Mouse (Mus musculus) heart, embryonic 12.5 days (tissue): ENCODE results near the gene Abcb8. TPM values are rescaled to one million over a fixed set of nuclear protein-coding genes. Genes with fewer than 3 reads are reported as not detected.

ENCODE experiments used
- ATAC-seq: fragments of 200-750 bp; cut with Nextera tagmentation; 2 replicates; pipeline ENCODE4 v1.8.0; 2017; ENCODE audit warnings: moderate TSS enrichment, moderate library complexity; ENCODE audit not compliant: insufficient number of reproducible peaks, low FRiP score
- H3K27ac ChIP-seq: fragments of 300-500 bp; sonication (generic); 2 replicates; pipeline ENCODE4 v1.5.1; 2016; ENCODE audit warnings: mild to moderate bottlenecking, moderate library complexity; ENCODE audit not compliant: poor library complexity, severe bottlenecking
- H3K27me3 ChIP-seq: fragments of 300-500 bp; sonication (generic); replicated peaks from 2 replicates; pipeline ENCODE4 v1.6.1; 2016; ENCODE audit warnings: mild to moderate bottlenecking, moderate library complexity
- H3K36me3 ChIP-seq: fragments of 300-500 bp; sonication (generic); 2 replicates; pipeline ENCODE4 v1.6.1; 2016; ENCODE audit warnings: mild to moderate bottlenecking, moderate library complexity
- H3K4me1 ChIP-seq: fragments of 300-500 bp; sonication (generic); replicated peaks from 2 replicates; pipeline ENCODE4 v1.6.1; 2016; ENCODE audit warnings: mild to moderate bottlenecking
- H3K4me2 ChIP-seq: fragments of 300-500 bp; sonication (generic); 2 replicates; pipeline ENCODE4 v1.6.1; 2016; ENCODE audit warnings: mild to moderate bottlenecking, moderate library complexity
- H3K4me3 ChIP-seq: fragments of 300-500 bp; sonication (generic); 2 replicates; pipeline ENCODE4 v1.5.1; 2016; ENCODE audit warnings: mild to moderate bottlenecking
- H3K9ac ChIP-seq: fragments of 300-500 bp; sonication (generic); 2 replicates; pipeline ENCODE4 v1.6.1; 2016; ENCODE audit warnings: mild to moderate bottlenecking, moderate library complexity
- H3K9me3 ChIP-seq: fragments of 300-500 bp; sonication (generic); replicated peaks from 2 replicates; pipeline ENCODE4 v1.6.1; 2016; ENCODE audit warnings: mild to moderate bottlenecking, moderate library complexity
- WGBS: fragments of 180-500 bp; shearing (Covaris S2); methylation state at CpG from one replicate; pipeline ENCODE4 v1.1.7; 2016; 5-methylcytosine and 5-hydroxymethylcytosine counted together
- polyA plus RNA-seq: library from polyadenylated mRNA; unstranded; fragments of >200 nt; fragmentation: Nextera tagmentation; extraction: Ambion mirVana; gene quantifications from 2 replicates; pipeline ENCODE4 v1.2.1, GENCODE M21; 2016

Gene Abcb8
- polyA plus RNA-seq, 1 experiment from 2014 or later: 57.4 TPM

DNA sequence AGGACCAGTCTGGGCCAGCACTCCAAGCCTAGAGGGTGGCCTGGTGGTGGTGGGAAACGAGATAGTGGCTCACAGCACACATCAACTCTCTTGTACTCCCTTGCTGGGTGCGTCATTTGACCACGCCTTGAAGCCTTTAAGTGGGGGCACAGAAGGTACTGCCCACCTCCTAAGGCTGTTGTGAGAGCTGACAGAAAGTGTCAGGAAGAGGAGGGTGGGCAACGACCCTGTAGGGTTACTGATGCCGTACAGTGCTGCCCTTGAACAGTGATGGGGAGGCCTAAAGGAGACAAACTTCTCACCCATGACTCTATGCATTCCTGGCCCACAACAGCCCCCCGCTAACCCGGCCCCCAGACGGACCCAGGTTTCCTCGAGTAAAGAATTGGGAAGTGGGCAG is 27.0 kb upstream of the Abcb8 start:
- Histone ChIP-seq H3K4me3 (peak overlapping the region; percentile 46), H3K27me3 (no peaks in the 10 kb centered on the region), H3K9me3 (no peaks in the 10 kb centered on the region), H3K4me2 (peak overlapping the region; percentile 63), H3K4me1 (peaks cover 28% of the 10 kb centered on the region), H3K9ac (no peak overlapping the region), H3K27ac (no peak overlapping the region), H3K36me3 (no peaks in the 10 kb centered on the region; the same call in 1 of the 2 replicates)
- ATAC-seq: no peak
- WGBS: 68% methylated on average over 9 of the region's 9 CpGs

DNA sequence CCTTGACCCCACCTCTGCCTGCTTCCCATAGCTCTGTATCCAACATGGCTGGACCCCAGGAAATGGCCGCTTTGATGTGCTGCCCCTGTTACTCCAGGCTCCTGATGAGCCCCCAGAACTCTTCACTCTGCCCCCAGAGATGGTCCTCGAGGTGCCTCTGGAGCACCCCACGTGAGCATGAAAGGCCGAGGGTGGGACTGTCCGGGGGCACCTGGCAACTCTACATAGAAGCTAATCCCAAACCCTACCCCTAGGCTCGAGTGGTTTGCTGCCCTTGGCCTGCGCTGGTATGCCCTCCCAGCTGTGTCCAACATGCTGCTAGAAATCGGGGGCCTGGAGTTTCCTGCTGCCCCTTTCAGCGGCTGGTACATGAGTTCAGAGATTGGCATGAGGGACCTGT is 23.7 kb upstream of the Abcb8 start:
- no peaks in the 10 kb centered on the region; the same call in 1 of the 2 replicates for H3K36me3 ChIP-seq
- H3K27me3 ChIP-seq: no peaks in the 10 kb centered on the region
- H3K4me1 ChIP-seq: peaks cover 37% of the 10 kb centered on the region
- H3K27ac ChIP-seq: no peak overlapping the region
- H3K4me2 ChIP-seq: no peak overlapping the region
- 78% methylated on average over 9 of the region's 9 CpGs for WGBS
- H3K9ac ChIP-seq: no peak overlapping the region
- H3K4me3 ChIP-seq: no peak overlapping the region
- H3K9me3 ChIP-seq: no peaks in the 10 kb centered on the region
- ATAC-seq: no peak

DNA sequence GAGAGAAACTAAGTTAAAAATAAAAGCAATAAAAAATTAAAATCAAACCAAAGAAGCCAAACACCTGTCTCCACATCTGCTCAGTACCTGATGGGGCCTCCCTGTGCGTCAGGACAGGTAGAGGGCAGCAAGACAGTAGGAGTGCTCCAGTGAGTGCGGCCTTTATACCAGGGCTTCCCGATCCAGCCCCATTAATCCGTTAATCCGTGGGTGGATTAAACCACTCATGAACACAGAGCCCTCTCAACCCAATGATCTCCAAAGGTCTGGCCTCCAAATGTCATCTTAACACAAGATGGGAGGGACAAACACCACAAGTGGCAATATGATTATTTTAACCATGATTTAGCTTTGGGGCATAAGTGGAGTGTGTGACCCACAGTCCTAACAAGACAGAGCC is 19.7 kb upstream of the Abcb8 start:
- Histone ChIP-seq H3K27ac (no peak overlapping the region), H3K9ac (no peak overlapping the region), H3K4me2 (0 out of 2 replicates have a peak overlapping the region, but pooled peaks have one; percentile 22), H3K9me3 (no peaks in the 10 kb centered on the region), H3K4me3 (no peak overlapping the region), H3K27me3 (no peaks in the 10 kb centered on the region), H3K36me3 (no peaks in the 10 kb centered on the region; the same call in 1 of the 2 replicates), H3K4me1 (peaks cover 27% of the 10 kb centered on the region)
- no peak for ATAC-seq
- 77% methylated on average over 5 of the region's 5 CpGs for WGBS

- ATAC-seq: no peak
- no peak overlapping the region for H3K9ac ChIP-seq
Measured at GRCm38 (mm10) chr5:24374216-24374615, 19.2 kb upstream of the Abcb8 start.

GRCm38 (mm10) chr5:24374666-24375328 is 18.7 kb upstream of the Abcb8 start:
- ATAC-seq: no peak
- H3K4me2 ChIP-seq: no peak overlapping the region
- H3K9me3 ChIP-seq: no peaks in the 10 kb centered on the region
- peaks cover 37% of the 10 kb centered on the region for H3K4me1 ChIP-seq
- no peaks in the 10 kb centered on the region for H3K27me3 ChIP-seq
- no peak overlapping the region for H3K4me3 ChIP-seq
- H3K9ac ChIP-seq: no peak overlapping the region
- 64% methylated on average over 7 of the region's 7 CpGs for WGBS
- H3K36me3 ChIP-seq: no peaks in the 10 kb centered on the region
- H3K27ac ChIP-seq: no peak overlapping the region

More at GRCm38 (mm10) chr5:24374216-24374615, 19.2 kb upstream of the Abcb8 start:
- 17% methylated on average over 6 of the region's 6 CpGs for WGBS
- no peaks in the 10 kb centered on the region for H3K27me3 ChIP-seq
- no peaks in the 10 kb centered on the region for H3K9me3 ChIP-seq
- H3K36me3 ChIP-seq: no peaks in the 10 kb centered on the region
- peaks cover 31% of the 10 kb centered on the region for H3K4me1 ChIP-seq
- no peak overlapping the region for H3K4me3 ChIP-seq
- H3K4me2 ChIP-seq: 0 out of 2 replicates have a peak overlapping the region, but pooled peaks have one; percentile 22
- H3K27ac ChIP-seq: no peak overlapping the region

DNA sequence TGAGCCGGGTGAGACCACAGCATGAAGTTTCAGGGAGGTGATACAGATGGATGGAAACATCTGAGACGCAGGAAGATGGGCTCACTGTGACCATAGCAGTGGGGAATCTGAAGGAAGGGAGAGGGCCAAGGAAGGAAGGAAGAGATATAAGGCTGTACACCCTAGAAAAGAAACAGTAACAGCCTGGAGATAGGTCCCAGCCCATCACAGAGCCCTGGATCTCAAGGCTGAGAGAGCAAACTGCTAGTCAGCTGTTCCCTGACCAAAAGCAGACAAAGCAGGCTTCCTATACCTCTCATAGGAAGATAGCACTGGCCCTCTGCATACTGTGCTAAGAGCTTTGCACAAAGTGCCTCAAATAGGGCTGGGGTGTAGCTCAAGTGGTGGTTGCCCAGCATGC is 14.8 kb upstream of the Abcb8 start:
- no peak overlapping the region for H3K9ac ChIP-seq
- H3K27me3 ChIP-seq: no peaks in the 10 kb centered on the region
- ATAC-seq: no peak
- WGBS: 62% methylated on average over 2 of the region's 2 CpGs
- H3K4me2 ChIP-seq: no peak overlapping the region
- H3K4me1 ChIP-seq: peaks cover 50% of the 10 kb centered on the region
- H3K9me3 ChIP-seq: no peaks in the 10 kb centered on the region
- H3K36me3 ChIP-seq: no peaks in the 10 kb centered on the region
- no peak overlapping the region for H3K4me3 ChIP-seq
- no peak overlapping the region for H3K27ac ChIP-seq

DNA sequence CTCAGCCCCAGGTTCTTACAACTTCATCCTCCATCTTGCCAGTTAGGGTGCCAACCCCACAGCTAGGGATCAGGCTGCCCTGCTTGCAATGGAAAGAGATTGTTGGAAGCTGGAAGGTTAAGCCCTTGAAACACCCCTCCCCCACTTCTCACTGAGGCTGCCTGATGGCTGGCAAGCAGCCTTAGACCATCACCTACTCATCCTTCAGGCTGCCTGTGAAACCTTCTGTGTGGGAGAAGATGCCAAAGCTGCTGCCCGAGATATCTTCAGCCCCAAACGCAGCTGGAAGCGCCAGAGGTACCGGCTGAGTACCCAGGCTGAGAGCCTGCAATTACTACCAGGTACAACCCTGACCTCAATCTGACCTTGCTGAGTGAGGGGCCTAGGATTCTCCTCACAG is 14.0 kb upstream of the Abcb8 start:
- no peaks in the 10 kb centered on the region for H3K27me3 ChIP-seq
- no peak for ATAC-seq
- H3K27ac ChIP-seq: no peak overlapping the region
- no peak overlapping the region for H3K4me2 ChIP-seq
- H3K4me3 ChIP-seq: no peak overlapping the region
- no peak overlapping the region for H3K9ac ChIP-seq
- H3K4me1 ChIP-seq: peaks cover 50% of the 10 kb centered on the region
- 47% methylated on average over 4 of the region's 4 CpGs for WGBS
- H3K9me3 ChIP-seq: no peaks in the 10 kb centered on the region
- no peaks in the 10 kb centered on the region for H3K36me3 ChIP-seq

GRCm38 (mm10) chr5:24380499-24380898 is 13.0 kb upstream of the Abcb8 start:
- Histone ChIP-seq H3K4me2 (no peak overlapping the region), H3K27ac (no peak overlapping the region), H3K4me1 (peaks cover 53% of the 10 kb centered on the region), H3K9me3 (no peaks in the 10 kb centered on the region), H3K4me3 (no peak overlapping the region), H3K36me3 (no peaks in the 10 kb centered on the region), H3K9ac (no peak overlapping the region), H3K27me3 (0 out of 2 replicates have a peak, but pooled peaks cover 3% of the 10 kb centered on the region)
- no peak for ATAC-seq
- WGBS: 85% methylated on average over 4 of the region's 4 CpGs

DNA sequence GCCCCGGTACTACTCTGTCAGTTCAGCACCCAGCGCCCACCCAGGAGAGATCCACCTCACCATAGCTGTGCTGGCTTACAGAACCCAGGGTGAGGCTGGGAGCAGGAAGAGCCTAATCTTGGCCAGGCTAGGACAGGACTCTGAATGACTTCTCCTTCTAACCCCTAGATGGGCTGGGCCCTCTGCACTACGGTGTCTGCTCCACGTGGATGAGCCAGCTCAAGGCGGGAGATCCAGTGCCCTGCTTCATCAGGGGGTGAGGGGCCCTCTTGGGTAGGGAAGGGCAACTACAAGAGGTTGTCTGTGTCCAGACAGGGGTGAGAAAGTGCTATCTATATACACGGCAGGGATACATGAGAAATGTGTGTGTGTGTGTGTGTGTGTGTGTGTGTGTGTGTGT is 12.0 kb upstream of the Abcb8 start:
- WGBS: 63% methylated on average over 6 of the region's 6 CpGs
- H3K4me1 ChIP-seq: peaks cover 54% of the 10 kb centered on the region

GRCm38 (mm10) chr5:24381988-24382387 is 11.5 kb upstream of the Abcb8 start:
- WGBS: 55% methylated on average over 2 of the region's 2 CpGs
- Histone ChIP-seq H3K4me2 (no peak overlapping the region), H3K27ac (no peak overlapping the region), H3K9ac (no peak overlapping the region), H3K9me3 (no peaks in the 10 kb centered on the region), H3K36me3 (no peaks in the 10 kb centered on the region), H3K4me1 (peaks cover 56% of the 10 kb centered on the region), H3K27me3 (peaks cover 16% of the 10 kb centered on the region), H3K4me3 (no peak overlapping the region)
- ATAC-seq: no peak

More for the DNA sequence above, 12.0 kb upstream of the Abcb8 start:
- H3K4me3 ChIP-seq: no peak overlapping the region
- no peaks in the 10 kb centered on the region for H3K36me3 ChIP-seq
- H3K4me2 ChIP-seq: no peak overlapping the region
- H3K9me3 ChIP-seq: no peaks in the 10 kb centered on the region
- H3K27ac ChIP-seq: no peak overlapping the region
- no peak overlapping the region for H3K9ac ChIP-seq
- peaks cover 11% of the 10 kb centered on the region for H3K27me3 ChIP-seq
- no peak for ATAC-seq

- H3K27me3 ChIP-seq: peaks cover 18% of the 10 kb centered on the region
- under 1% methylated on average over 34 of the region's 34 CpGs for WGBS
- H3K9ac ChIP-seq: peak overlapping the region; percentile 57
- peak; percentile 82 for ATAC-seq
- H3K36me3 ChIP-seq: no peaks in the 10 kb centered on the region
- H3K4me2 ChIP-seq: peak overlapping the region; percentile 66
- peak overlapping the region; percentile 65 for H3K27ac ChIP-seq
- no peaks in the 10 kb centered on the region for H3K9me3 ChIP-seq
- H3K4me1 ChIP-seq: peaks cover 64% of the 10 kb centered on the region
- peak overlapping the region; percentile 43 for H3K4me3 ChIP-seq
Measured at GRCm38 (mm10) chr5:24383026-24383859, 10.2 kb upstream of the Abcb8 start.
